Mouse (Mus musculus) urinary bladder, postnatal 25 days (tissue): ENCODE results near the gene St3gal4.

Experiments
- DNase-seq: peaks from one replicate; pipeline ENCODE4 v3.0.0; 2022; ENCODE audit warnings: low spot score

Gene St3gal4

GRCm38 (mm10) chr9:35128564-35128963 lies 9.5 kb upstream of the St3gal4 start:
- DNase-seq = no peak

- DNase-seq = no peak
Measured at GRCm38 (mm10) chr9:35127561-35127960, 8.5 kb upstream of the St3gal4 start.

GRCm38 (mm10) chr9:35127147-35127546 lies 8.1 kb upstream of the St3gal4 start:
- no peak for DNase-seq

DNA sequence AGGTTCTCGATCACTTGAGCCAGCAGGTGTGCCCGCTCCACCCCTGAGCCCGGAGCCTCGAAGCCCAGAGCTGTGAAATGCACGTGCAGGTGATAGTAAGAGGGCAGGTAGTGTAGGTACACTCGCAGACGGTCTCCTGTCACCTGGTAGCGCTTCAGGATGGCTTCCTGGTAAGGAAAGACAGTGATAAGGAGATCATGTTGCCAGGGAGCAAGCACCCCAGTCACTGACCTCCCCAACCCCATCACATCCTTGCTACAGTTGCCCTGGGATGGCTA lies 5.5 kb upstream of the St3gal4 start:
- no peak for DNase-seq

DNA sequence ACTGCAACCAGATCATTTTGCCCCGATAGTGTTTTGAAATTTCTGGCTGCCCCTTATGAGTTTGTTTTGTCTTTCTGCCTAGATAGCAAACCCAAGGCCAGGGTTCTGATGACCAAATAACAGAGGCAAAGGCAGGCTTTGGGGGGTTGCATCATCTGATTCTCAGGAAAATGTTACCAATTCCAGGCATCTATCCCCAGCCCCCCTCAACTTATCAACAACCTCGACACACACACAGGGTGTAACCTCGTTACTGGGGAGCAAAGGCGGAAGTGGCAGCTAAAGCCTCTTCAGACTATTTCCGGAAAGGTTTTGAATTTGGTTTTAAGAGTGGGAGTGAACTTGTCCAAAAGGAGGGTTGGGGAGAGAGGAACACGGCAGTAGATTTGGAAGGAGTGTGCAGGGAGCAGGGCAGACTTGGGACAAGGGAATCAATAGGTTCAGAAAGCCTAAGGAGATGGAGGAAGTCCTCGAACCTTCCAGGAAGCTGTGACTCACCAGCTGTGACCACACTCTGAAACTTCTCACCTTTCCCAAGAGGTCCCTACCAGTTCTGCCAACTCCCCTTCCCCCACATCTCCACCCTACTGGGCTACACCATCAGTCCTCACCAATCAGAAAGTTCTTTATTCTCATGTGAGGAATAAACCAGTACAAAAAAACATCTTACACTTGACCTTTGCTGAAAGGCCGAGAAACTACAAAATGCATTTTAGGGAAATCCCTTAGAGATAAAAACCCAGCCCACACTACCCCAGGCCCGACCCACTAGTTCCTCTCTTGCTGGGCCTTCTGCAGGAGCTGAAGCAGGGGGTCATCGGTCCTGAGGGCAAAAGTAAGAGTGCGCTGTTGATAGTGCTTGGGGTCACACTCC lies 5.0 kb upstream of the St3gal4 start:
- no peak for DNase-seq

GRCm38 (mm10) chr9:35123456-35123803 lies 4.4 kb upstream of the St3gal4 start:
- DNase-seq = no peak

GRCm38 (mm10) chr9:35122551-35123266 lies 3.6 kb upstream of the St3gal4 start:
- DNase-seq = no peak

- DNase-seq = no peak
Measured at GRCm38 (mm10) chr9:35118563-35118962, 505 bp downstream of the St3gal4 start.

DNA sequence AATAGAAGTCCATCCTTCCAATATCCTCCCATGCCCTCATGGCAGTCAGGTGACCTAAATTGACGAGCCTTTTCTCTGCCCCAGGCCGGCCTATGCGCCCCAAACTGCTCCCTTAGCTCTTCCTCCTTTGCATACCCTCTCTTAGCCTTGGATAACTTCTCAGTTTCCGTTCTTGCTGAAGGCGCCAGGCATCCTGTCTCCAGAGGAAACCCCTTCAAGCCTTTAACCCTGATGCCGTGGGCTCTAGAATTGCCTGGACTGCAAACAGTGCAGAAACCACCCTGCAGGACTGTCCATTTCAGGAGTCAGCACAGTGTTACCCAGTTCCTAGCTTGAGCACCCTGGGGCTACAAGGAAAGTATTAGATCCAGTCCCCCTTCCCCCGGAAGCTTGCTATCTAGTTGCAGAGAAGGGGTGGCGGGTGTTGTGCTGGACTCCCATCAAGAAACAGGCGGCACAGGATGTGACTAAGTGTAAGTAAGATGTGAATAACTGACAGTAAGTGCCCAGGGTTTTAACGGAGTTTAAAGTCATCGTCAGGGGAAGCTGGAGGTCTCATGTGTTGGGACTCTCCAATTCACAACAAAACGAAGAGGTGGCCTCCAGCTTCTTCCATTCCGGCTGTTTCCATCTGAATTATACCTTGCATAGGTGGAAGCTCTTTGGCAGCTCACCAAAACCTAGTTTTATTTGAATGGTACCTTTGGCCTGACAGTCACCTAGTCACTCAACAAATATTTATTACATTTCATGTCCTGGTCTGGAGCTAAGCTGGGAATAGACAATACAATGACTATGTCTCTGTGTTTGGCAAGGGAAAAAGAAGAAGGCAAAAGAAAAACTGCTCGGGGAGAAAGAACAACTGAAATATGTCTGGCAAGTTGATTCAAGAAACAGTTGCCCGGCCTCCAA lies 1.4 kb downstream of the St3gal4 start:
- peak; percentile 20 for DNase-seq

- peak; percentile 67 for DNase-seq
Measured at GRCm38 (mm10) chr9:35116391-35117381, 2.4 kb downstream of the St3gal4 start.

GRCm38 (mm10) chr9:35115804-35116203 lies 3.3 kb downstream of the St3gal4 start:
- no peak for DNase-seq

GRCm38 (mm10) chr9:35115299-35115698 lies 3.8 kb downstream of the St3gal4 start:
- DNase-seq = no peak

DNA sequence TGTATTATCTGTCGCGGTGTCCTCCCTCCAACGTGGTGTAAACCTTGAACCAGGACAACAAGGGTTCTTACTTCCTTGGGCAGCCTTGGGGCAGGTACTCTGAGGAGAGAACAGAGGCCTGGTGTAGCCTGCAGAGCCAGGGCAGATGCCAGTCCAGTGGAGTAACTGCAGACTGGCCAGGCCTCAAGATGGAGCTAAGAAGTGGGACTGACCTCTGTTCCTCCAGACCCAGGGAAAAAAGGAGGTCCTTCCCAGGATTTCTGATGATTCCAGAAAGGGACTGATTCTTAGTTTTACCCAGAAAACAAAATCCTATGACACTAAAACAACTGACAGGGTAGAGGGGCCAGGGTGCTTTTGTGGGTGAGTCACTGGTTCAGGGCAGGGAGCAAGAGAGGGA lies 4.8 kb downstream of the St3gal4 start:
- DNase-seq = no peak

GRCm38 (mm10) chr9:35111941-35112595 lies 7.0 kb downstream of the St3gal4 start:
- peak; percentile 44 for DNase-seq

DNA sequence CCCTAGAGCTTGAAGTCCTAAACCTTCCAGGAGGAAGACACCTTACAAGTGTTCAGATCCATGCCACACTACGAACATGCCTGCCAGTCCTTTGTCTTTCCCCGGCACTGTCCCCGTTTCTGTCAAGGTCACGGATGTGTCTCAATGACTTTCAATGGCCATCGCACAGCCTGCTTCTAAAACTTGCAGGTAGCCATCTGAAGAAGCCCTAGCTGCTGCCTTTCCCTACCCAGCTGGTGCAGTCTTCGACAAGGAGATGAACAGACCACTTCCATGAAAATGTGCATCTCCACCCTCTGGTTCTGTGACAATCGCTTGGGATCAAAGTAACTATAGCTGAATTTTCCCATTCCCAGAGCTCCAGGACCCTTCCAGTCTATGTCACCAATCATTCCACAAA lies 7.6 kb downstream of the St3gal4 start:
- no peak for DNase-seq

- DNase-seq = no peak
Measured at GRCm38 (mm10) chr9:35110567-35110966, 8.5 kb downstream of the St3gal4 start.

DNA sequence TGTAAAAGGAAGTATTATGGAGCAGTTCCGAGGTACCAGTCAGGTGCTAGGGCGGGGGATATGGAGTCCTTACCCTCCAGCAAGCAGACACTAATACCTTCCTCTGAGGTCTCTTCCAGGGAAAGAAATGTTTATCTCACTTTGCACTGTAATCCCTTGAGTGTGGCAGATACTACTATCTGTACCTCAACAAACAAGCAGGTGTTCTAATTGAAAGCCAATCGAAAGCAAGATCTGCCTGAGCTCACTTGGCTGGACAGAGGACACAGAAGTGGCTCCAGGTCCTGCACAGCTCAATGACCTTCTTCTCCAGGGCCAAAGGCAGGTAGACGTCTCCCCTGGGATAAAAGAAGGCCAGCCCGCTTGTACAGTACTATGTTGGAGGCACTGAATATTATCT lies 9.0 kb downstream of the St3gal4 start:
- no peak for DNase-seq

GRCm38 (mm10) chr9:35108916-35109315 lies 10.2 kb downstream of the St3gal4 start:
- DNase-seq = no peak

DNA sequence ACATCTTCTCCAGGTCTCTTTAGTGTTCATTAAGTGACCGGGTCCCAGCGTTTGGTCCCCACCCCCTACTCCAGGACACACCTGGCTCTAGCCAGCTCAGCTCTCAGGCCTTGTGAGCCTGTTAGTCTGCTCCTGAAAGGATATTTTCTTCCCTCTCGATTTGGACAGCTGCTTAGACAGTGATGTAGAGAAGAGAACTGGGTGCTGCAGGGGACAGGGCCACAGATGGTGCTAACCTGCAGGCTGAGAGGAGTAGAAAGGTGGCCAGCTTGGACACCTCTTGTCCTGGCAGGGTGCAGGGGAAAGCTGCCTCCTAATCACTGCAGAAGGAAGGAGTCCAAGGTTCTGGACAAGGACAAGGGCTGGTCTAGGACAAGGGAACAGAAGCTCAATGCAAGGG lies 11.0 kb downstream of the St3gal4 start:
- no peak for DNase-seq

GRCm38 (mm10) chr9:35107396-35107795 lies 11.7 kb downstream of the St3gal4 start:
- no peak for DNase-seq
